Mouse (Mus musculus) stomach, embryonic 14.5 days (tissue): ENCODE measurements at regions not wholly inside any gene's neighbourhood (a gene's known extent, or its start where the extent isn't known, plus 50 kb on each side); places are given as distances from the start of the nearest gene placed in this dataset.

Experiments used
- ATAC-seq: fragments of 200-750 bp; cut with Nextera tagmentation; 2 replicates; pipeline ENCODE4 v1.8.0; 2017; ENCODE audit warnings: low read depth, moderate TSS enrichment; ENCODE audit not compliant: insufficient number of reproducible peaks, insufficient read depth, low FRiP score
- H3K27ac ChIP-seq: fragments of 300-500 bp; sonication (generic); 2 replicates; pipeline ENCODE4 v1.5.1; 2014; ENCODE audit warnings: mild to moderate bottlenecking, low read length, moderate library complexity, mixed read lengths
- H3K27me3 ChIP-seq: fragments of 300-500 bp; sonication (generic); 2 replicates; pipeline ENCODE4 v1.6.1; 2014; ENCODE audit warnings: low read length, control low read depth, mixed read lengths; ENCODE audit not compliant: control insufficient read depth, insufficient read depth
- H3K36me3 ChIP-seq: fragments of 300-500 bp; sonication (generic); 2 replicates; pipeline ENCODE4 v1.6.1; 2014; ENCODE audit warnings: mild to moderate bottlenecking, control low read depth, low read length, moderate library complexity, mixed read lengths; ENCODE audit not compliant: control insufficient read depth, insufficient read depth
- H3K4me1 ChIP-seq: fragments of 300-500 bp; sonication (generic); 2 replicates; pipeline ENCODE4 v1.6.1; 2014; ENCODE audit warnings: low read length, control low read depth, mixed read lengths; ENCODE audit not compliant: control insufficient read depth, insufficient read depth
- H3K4me2 ChIP-seq: fragments of 300-500 bp; sonication (generic); replicated peaks from 2 replicates; pipeline ENCODE4 v1.6.1; 2014; ENCODE audit warnings: low read depth, low read length, control low read depth
- H3K4me3 ChIP-seq: fragments of 300-500 bp; sonication (generic); 2 replicates; pipeline ENCODE4 v1.5.1; 2014; ENCODE audit warnings: low read depth, low read length, control low read depth
- H3K9ac ChIP-seq: fragments of 300-500 bp; sonication (generic); replicated peaks from 2 replicates; pipeline ENCODE4 v1.6.1; 2014; ENCODE audit warnings: low read depth, mild to moderate bottlenecking, control low read depth, low read length, moderate library complexity, mixed read lengths
- H3K9me3 ChIP-seq: fragments of 300-500 bp; sonication (generic); 2 replicates; pipeline ENCODE4 v1.6.1; 2016; ENCODE audit warnings: low read depth, low read length, control low read depth; ENCODE audit not compliant: control insufficient read depth
- WGBS: fragments of 180-500 bp; shearing (Covaris S2); extraction: QIAGEN DNeasy Blood & Tissue Kit; methylation state at CpG from one replicate; pipeline ENCODE4 v1.1.7; 2014; 5-methylcytosine and 5-hydroxymethylcytosine counted together

- Histone ChIP-seq H3K27me3 (no peaks in the 10 kb centered on the region), H3K9me3 (no peaks in the 10 kb centered on the region), H3K4me3 (no peak overlapping the region), H3K9ac (no peak overlapping the region), H3K27ac (no peak overlapping the region), H3K4me1 (no peaks in the 10 kb centered on the region), H3K4me2 (no peak overlapping the region), H3K36me3 (no peaks in the 10 kb centered on the region)
- WGBS, result 80% methylated on average over 7 of the region's 7 CpGs
- ATAC-seq, result peak; percentile 100
Observed at GRCm38 (mm10) chr1:102628061-102628460, 2140.3 kb upstream of the Cdh20 start.

GRCm38 (mm10) chr1:102644379-102644778, 2123.9 kb upstream of the Cdh20 start:
- Histone ChIP-seq H3K4me2 (no peak overlapping the region), H3K9me3 (no peaks in the 10 kb centered on the region), H3K4me3 (no peak overlapping the region), H3K27ac (no peak overlapping the region), H3K9ac (no peak overlapping the region), H3K27me3 (no peaks in the 10 kb centered on the region), H3K4me1 (no peaks in the 10 kb centered on the region), H3K36me3 (no peaks in the 10 kb centered on the region)
- 59% methylated on average over 1 of the region's 1 CpGs for WGBS
- ATAC-seq, result no peak

GRCm38 (mm10) chr1:102687367-102688070, 2080.8 kb upstream of the Cdh20 start:
- no peak overlapping the region for H3K9ac ChIP-seq
- no peak for ATAC-seq
- no peaks in the 10 kb centered on the region for H3K4me1 ChIP-seq
- no peaks in the 10 kb centered on the region for H3K27me3 ChIP-seq
- H3K27ac ChIP-seq, result no peak overlapping the region
- no peak overlapping the region for H3K4me3 ChIP-seq
- H3K36me3 ChIP-seq, result no peaks in the 10 kb centered on the region
- 72% methylated on average over 2 of the region's 2 CpGs for WGBS
- H3K4me2 ChIP-seq, result no peak overlapping the region
- no peaks in the 10 kb centered on the region for H3K9me3 ChIP-seq

- Histone ChIP-seq H3K9me3 (no peaks in the 10 kb centered on the region), H3K27me3 (no peaks in the 10 kb centered on the region), H3K27ac (no peak overlapping the region), H3K4me1 (no peaks in the 10 kb centered on the region), H3K4me2 (no peak overlapping the region), H3K9ac (no peak overlapping the region), H3K36me3 (no peaks in the 10 kb centered on the region), H3K4me3 (no peak overlapping the region)
- no peak for ATAC-seq
- WGBS, result 74% methylated on average over 2 of the region's 2 CpGs
Observed at GRCm38 (mm10) chr1:102716459-102716858, 2051.9 kb upstream of the Cdh20 start.

GRCm38 (mm10) chr1:102733991-102734390, 2034.3 kb upstream of the Cdh20 start:
- Histone ChIP-seq H3K9ac (no peak overlapping the region), H3K9me3 (no peaks in the 10 kb centered on the region), H3K4me3 (no peak overlapping the region), H3K4me2 (no peak overlapping the region), H3K36me3 (no peaks in the 10 kb centered on the region), H3K27me3 (no peaks in the 10 kb centered on the region), H3K27ac (no peak overlapping the region), H3K4me1 (no peaks in the 10 kb centered on the region)
- WGBS, result 93% methylated on average over 1 of the region's 1 CpGs
- ATAC-seq, result no peak

GRCm38 (mm10) chr1:102735392-102735791, 2032.9 kb upstream of the Cdh20 start:
- no peak overlapping the region for H3K4me3 ChIP-seq
- 44% methylated on average over 3 of the region's 3 CpGs for WGBS
- no peak overlapping the region for H3K4me2 ChIP-seq
- H3K27me3 ChIP-seq, result no peaks in the 10 kb centered on the region
- H3K4me1 ChIP-seq, result no peaks in the 10 kb centered on the region
- H3K27ac ChIP-seq, result no peak overlapping the region
- no peak for ATAC-seq
- H3K9me3 ChIP-seq, result no peaks in the 10 kb centered on the region
- H3K36me3 ChIP-seq, result no peaks in the 10 kb centered on the region
- no peak overlapping the region for H3K9ac ChIP-seq

- 79% methylated on average over 1 of the region's 1 CpGs for WGBS
- H3K9me3 ChIP-seq, result no peaks in the 10 kb centered on the region
- ATAC-seq, result no peak
Observed at GRCm38 (mm10) chr1:102757941-102758340, 2010.4 kb upstream of the Cdh20 start.

More at GRCm38 (mm10) chr1:102757941-102758340, 2010.4 kb upstream of the Cdh20 start:
- no peaks in the 10 kb centered on the region for H3K36me3 ChIP-seq
- H3K27ac ChIP-seq, result no peak overlapping the region
- H3K27me3 ChIP-seq, result no peaks in the 10 kb centered on the region
- no peak overlapping the region for H3K9ac ChIP-seq
- no peak overlapping the region for H3K4me2 ChIP-seq
- H3K4me1 ChIP-seq, result no peaks in the 10 kb centered on the region
- no peak overlapping the region for H3K4me3 ChIP-seq
